Mouse (Mus musculus) spleen, adult 2 months (tissue): ENCODE results near the gene Gpr162.

Experiments used
- CTCF ChIP-seq: fragments of 200-500 bp; IDR thresholded peaks from 2 replicates; pipeline ENCODE4 v1.5.1; 2011; ENCODE audit warnings: mild to moderate bottlenecking, inconsistent platforms; ENCODE audit not compliant: insufficient read depth, insufficient read length, insufficient replicate concordance; ENCODE audit errors: extremely low read depth
- POLR2A ChIP-seq: fragments of 200-500 bp; IDR thresholded peaks from 2 replicates; pipeline ENCODE4 v1.6.1; 2011; ENCODE audit warnings: low read depth, low read length, inconsistent platforms

DNA sequence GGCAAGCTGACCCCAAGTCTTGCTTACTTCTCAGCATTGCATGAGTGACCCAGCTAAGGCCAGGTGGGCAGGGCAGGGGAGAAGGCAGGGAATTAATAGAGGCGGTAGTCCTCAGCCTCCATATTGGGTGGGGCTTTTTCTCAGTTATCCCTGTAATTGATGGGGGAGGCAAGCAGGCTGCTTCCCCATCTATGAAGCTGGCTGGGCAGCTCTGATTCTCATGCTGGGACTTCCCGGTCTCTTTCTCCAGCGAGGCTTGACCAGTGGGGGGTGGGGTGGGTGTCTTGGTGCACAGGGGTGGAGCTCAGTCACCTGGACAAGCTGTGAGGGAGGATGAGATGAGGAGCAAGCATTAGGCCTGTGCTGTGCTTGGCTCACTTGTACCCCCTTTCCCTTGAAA, 2.0 kb downstream of the Gpr162 start:
- no peak for TF ChIP-seq POLR2A
- TF ChIP-seq CTCF: no peak
